Mouse (Mus musculus) liver, postnatal 0 days (tissue): ENCODE data around the gene Mms19.

Source experiments
- CTCF ChIP-seq: sonication (generic); IDR thresholded peaks from 2 replicates; pipeline ENCODE4 v1.5.1; 2016; ENCODE audit warnings: antibody characterized with exemption, low read depth
- EP300 ChIP-seq: IDR thresholded peaks from 2 replicates; pipeline ENCODE4 v1.6.1; 2016; ENCODE audit warnings: antibody characterized with exemption, low read depth, mild to moderate bottlenecking

GRCm38 (mm10) chr19:41998770-41999548 is 18.0 kb upstream of the Mms19 start:
- no peak for TF ChIP-seq EP300
- TF ChIP-seq CTCF, result no peak
